Mouse (Mus musculus): ENCODE results near the gene Usp2. TPM values are rescaled to one million over a fixed set of nuclear protein-coding genes. Genes with fewer than 3 reads are reported as not detected.

Gene Usp2
- polyA plus RNA-seq (2015; fragmentation: Nextera tagmentation; extraction: Ambion mirVana): 3.2 and 4.1 TPM in 2 replicates

DNA sequence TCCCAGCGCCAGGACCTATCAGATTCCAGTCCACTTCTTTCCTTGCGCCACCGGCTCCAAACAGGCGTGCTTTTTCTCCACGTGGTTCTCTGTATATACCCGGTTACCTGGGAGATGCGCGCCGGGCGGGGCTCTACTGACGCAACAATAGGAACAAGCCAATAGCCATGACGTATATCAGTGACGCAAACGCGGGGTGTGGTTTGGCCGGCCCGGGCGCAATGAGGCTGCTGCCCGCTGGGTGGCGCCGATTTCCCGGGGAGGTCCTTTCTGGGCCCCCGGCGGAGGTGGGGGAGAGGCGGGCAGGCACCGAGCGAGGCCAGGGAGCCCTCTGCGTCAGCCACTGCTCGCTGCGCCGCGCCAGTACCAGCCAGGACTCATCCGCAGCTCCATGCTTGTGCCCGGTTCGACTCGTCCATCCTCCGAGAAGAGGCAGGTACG is at the start of gene Usp2:
TSS of gene Usp2 (plus strand) at position 237 of the 441 bp plus-strand sequence.

GRCm38 (mm10) chr9:44042836-44043707 is 23.7 kb upstream of the Usp2 start, which contains the start of gene Thy1:
Thy1 (plus strand) TSS chr9:44043384.

DNA sequence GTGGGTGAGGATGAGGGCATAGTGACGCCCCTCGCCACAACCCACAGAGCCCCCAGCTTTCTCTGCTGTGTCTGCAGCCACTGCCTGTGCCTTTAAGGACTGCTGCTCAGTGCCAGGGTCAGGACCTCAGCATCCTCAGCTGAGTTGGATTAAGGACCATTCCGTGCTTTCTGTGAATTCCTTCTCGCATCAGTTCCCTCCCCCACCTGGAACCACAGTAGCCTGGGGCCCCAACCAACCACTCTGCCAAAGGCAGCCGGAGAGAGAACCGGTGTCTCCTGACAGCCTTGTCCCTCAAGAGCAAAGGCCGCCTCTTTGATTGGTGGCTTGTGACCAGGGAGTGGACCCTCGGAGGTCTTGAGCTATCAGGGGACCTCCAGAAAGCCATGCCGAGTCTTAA is 34.7 kb downstream of the Usp2 start, which contains the start of gene Mfrp:
TSS of gene Mfrp (plus strand) at position 240 of the 400 bp plus-strand sequence.

GRCm38 (mm10) chr9:44107110-44107509 is 40.3 kb downstream of the Usp2 start, which contains the start of gene C1qtnf5:
C1qtnf5 (plus strand) TSS chr9:44107245.

GRCm38 (mm10) chr9:44113105-44113789 is 46.4 kb downstream of the Usp2 start, which contains the start of the genes Gm49380 and Rnf26:
Gm49380 (minus strand) TSS chr9:44113500.
Rnf26 (minus strand) TSS chr9:44113517.

GRCm38 (mm10) chr9:44134101-44134850 is 67.5 kb downstream of the Usp2 start, which contains the start of gene Mcam:
Mcam (plus strand) TSS chr9:44134469.

Other genes with a start within 250 kb of the Usp2 start
- gene Thy1, start 23.6 kb upstream of the Usp2 start, polyA plus RNA-seq (2015; fragmentation: Nextera tagmentation; extraction: Ambion mirVana): 1.4 and 2.7 TPM in 2 replicates
- not detected in 2 replicates for gene Mfrp, start 34.7 kb downstream of the Usp2 start, polyA plus RNA-seq (2015; fragmentation: Nextera tagmentation; extraction: Ambion mirVana)
- 2.2 and 3.0 TPM in 2 replicates for gene C1qtnf5, start 40.2 kb downstream of the Usp2 start, polyA plus RNA-seq (2015; fragmentation: Nextera tagmentation; extraction: Ambion mirVana)
- gene Gm49380, start 46.5 kb downstream of the Usp2 start, polyA plus RNA-seq (2015; fragmentation: Nextera tagmentation; extraction: Ambion mirVana): 0.05 TPM in 2 replicates
- 36.8 and 41.0 TPM in 2 replicates for gene Rnf26, start 46.5 kb downstream of the Usp2 start, polyA plus RNA-seq (2015; fragmentation: Nextera tagmentation; extraction: Ambion mirVana)
- 12.6 and 12.7 TPM in 2 replicates for gene Mcam, start 67.4 kb downstream of the Usp2 start, polyA plus RNA-seq (2015; fragmentation: Nextera tagmentation; extraction: Ambion mirVana)
- 8.3 and 9.9 TPM in 2 replicates for gene Cbl, start 167.0 kb downstream of the Usp2 start, polyA plus RNA-seq (2015; fragmentation: Nextera tagmentation; extraction: Ambion mirVana)
- not detected in 2 replicates for gene Ccdc153, start 173.7 kb downstream of the Usp2 start, polyA plus RNA-seq (2015; fragmentation: Nextera tagmentation; extraction: Ambion mirVana)
- gene Pdzd3, start 184.4 kb downstream of the Usp2 start, polyA plus RNA-seq (2015; fragmentation: Nextera tagmentation; extraction: Ambion mirVana): 0.33 TPM in 1 of 2 replicates, not detected in the other
- 6.4 and 7.7 TPM in 2 replicates for gene Nlrx1, start 201.6 kb downstream of the Usp2 start, polyA plus RNA-seq (2015; fragmentation: Nextera tagmentation; extraction: Ambion mirVana)
- 13.3 and 15.8 TPM in 2 replicates for gene Abcg4, start 221.6 kb downstream of the Usp2 start, polyA plus RNA-seq (2015; fragmentation: Nextera tagmentation; extraction: Ambion mirVana)
- 12.2 TPM in 2 replicates for gene Hinfp, start 238.7 kb downstream of the Usp2 start, polyA plus RNA-seq (2015; fragmentation: Nextera tagmentation; extraction: Ambion mirVana)